Mouse (Mus musculus) CD8-positive naive resting alpha-beta T cell, adult 2 months (primary cell): ENCODE measurements around the gene Tmub2.

Source experiments
- DNase-seq, 2 experiments: peaks; one replicate each; pipeline ENCODE4 v3.0.0; 2022; ENCODE audit warnings: low read depth in 2 of 2, low spot score in 2 of 2

Gene Tmub2

DNA sequence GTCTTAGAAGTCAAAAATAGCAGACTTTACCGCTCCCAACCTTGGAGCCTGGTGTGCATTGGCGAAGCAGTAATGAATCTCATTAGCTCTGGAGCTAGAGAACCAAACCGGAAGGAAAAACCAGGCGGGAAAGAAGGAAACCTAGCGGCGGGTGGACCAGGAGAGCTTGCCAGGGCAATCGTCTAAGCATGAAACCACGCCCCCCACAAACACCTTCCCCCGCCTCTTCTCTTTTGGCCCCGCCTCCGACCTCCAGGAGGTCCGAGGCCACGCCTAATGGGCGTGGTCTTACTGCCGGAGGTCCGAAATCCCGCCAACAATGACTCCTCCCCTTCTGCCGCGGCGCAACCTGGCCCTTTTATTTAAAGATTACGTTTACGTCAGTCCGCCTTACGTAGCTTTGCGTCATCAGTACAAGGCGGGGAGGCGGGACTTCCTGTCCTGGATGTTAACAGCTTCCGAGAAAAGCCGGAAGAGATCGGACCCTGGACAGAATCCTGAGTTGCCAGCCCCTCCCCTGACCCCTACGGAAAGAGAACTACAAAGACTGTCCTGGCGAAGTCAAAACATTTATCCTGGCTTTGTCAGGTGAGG, at the start of gene Tmub2:
Gene Tmub2 (plus strand): TSS at position 431 of the 594 bp plus-strand sequence.
- DNase-seq = peak; percentile 90 to 93

- no peak for DNase-seq
Observed at GRCm38 (mm10) chr11:102236022-102236421, 48.7 kb upstream of the Tmub2 start.

DNA sequence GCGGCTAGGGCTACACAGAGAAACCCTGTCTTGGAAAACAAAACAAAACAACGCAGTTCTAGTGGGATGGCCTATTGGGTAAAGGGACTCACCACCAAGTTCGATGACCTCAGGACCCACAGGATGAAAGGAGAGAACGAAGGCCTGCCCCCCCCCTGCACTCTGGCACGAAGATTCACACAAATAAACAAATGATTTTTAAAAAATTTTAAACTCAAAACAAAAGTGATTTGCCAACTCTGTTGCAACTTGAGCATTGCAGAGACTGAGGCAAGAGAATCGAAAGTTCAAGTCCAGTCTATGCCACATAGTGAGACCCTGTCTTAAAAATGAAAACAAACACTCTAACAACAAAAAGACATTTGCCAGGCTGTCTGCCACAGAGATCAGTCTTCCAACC, 44.1 kb upstream of the Tmub2 start:
- no peak for DNase-seq

DNA sequence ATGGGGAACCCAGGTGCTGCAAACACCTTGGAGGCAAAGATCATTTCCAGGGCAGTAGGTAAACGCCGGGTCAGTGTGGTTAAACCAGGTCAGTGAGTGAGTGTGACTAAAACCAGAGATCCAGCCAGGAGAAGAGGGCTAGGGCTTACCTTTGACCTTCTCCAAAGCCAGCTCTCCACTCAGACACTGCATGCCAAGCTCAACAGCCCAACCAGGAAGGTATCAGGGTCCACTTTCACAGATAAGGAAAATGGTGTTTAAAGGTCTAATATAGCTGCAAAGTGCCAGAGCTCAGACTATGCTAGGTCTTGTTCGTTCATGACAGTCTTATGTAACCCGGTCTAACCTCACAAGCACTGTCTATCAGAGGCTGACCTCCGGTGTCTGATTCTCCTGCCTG, 43.5 kb upstream of the Tmub2 start:
- no peak for DNase-seq

- no peak for DNase-seq
Observed at GRCm38 (mm10) chr11:102241874-102242273, 42.9 kb upstream of the Tmub2 start.

- DNase-seq = peak in 1 of 2 experiments; percentile 16
Observed at GRCm38 (mm10) chr11:102244926-102245449, 39.7 kb upstream of the Tmub2 start.

DNA sequence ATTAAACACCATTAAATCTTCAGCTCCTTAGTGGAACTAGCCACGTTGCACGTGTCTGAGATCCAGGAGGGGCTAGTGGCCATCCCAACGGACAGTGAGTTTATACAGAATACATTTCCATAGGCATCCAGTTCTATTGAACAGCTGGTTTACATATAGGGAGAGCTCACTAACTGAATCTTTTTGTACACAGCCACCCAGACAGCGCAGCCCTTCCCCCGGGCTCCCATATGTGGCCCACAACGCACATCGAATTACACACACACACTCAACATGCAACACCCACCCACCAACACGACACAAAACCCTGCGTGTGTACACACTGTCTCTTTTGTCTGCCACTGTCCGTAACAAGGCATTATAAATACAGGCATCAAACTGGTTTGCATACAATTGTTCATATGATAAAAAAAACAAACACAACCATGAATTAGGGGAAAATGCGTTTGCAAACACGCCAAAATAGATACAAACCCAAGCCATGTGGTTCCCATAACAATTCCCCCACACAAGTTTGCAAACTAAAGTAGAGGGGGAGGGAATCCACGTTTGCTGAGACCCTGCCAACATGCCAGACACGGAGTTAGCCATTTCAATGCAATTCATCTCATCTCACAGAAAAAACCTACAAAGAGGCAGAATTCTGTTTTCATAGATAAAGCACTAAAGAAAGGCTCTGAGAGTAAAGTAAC, 39.0 kb upstream of the Tmub2 start:
- no peak for DNase-seq

GRCm38 (mm10) chr11:102246273-102246635, 38.5 kb upstream of the Tmub2 start:
- no peak for DNase-seq

GRCm38 (mm10) chr11:102246871-102247270, 37.9 kb upstream of the Tmub2 start:
- no peak for DNase-seq

DNA sequence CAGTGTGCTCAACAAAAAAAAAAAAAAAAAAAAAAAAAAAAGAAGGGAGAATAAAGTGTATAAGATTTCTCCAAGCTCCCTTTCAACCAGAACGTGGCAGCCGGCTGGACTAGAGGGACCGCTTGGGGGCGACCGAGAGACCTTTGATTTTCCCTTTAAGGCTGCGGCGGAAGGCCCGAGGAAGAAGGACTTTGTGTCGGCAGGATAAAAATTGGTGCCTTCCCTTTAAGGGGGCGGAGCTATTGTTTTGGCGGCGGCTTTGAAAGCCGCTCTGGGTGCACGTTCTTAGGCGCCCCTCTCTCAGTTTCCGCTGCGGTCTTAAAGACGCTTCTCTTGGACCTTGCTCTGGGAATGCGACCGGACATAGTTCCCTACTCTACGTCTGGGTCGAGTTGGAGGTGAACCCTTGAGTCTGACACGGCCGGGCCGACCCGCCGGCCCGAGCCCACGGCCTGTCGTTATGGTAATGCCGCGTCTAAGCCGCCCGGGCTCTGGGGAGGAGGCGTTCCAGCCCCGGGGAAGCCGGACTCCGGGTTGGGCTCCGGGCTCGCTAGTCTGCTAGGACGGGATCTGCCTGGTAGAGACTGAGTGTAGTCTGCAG, 36.0 kb upstream of the Tmub2 start, which contains the start of gene BC030867:
Gene BC030867 (plus strand): TSS at position 253 of the 601 bp plus-strand sequence.
- peak; percentile 92 to 96 for DNase-seq

GRCm38 (mm10) chr11:102249351-102250090, 35.2 kb upstream of the Tmub2 start:
- DNase-seq = no peak

DNA sequence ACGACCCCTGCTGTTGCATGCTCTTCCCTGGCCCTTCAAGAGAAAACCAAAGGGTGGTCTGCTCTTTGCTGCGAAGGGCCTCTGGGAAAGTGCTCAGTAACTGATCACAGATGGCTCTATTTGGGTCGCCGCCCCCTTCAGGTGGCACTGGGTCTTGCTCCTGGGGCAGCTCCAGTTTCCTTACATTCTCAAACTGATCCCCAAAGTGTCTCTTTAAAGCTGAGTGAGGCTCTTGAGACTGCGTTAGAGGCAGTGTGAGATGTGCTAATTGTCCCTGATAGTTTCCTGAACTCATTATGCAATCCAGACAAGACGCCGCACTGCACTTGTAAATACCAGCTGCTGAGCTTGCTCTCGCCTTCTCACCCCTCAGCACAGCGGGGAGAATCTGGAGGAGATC, 27.2 kb upstream of the Tmub2 start:
- no peak for DNase-seq

DNA sequence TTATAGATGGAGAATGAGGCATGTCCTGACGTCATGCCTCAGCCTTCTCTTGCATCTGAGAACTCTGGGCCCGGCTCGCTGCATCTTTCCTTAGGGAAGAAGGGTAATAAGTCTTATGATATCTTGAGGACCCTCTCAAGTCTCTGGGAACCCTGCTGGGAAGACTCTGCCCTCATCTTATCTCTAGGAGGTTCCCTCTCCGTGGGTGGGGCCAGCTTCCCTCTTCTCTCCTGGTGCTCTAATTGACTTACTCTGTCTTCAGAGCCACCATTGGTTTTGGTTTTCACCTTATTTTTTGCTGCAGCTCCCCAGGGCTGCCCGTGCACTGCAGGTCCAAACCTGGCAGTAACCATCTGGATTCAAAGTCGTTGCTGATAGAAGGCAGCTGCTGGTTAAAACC, 26.6 kb upstream of the Tmub2 start:
- DNase-seq = no peak

DNA sequence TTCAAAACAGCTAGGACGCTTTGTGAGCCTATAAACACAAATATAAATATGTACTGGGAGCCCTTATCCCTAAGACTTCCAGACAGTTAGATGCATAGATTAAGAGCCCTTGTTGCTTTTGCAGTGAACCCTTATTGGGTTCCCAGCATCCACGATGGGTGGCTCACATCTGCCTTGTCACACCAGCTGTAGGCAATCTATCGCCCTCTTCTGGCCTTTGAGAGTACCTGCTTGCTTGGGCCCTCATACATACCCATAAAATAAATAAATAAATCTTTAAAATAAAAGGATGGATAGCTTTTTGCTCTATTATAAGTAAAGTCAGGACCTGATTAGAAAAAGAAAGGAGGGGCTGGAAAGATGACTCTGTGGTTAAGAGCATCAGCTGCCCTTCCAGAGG, 26.2 kb upstream of the Tmub2 start:
- DNase-seq = no peak

- no peak for DNase-seq
Observed at GRCm38 (mm10) chr11:102263211-102263610, 21.5 kb upstream of the Tmub2 start.

DNA sequence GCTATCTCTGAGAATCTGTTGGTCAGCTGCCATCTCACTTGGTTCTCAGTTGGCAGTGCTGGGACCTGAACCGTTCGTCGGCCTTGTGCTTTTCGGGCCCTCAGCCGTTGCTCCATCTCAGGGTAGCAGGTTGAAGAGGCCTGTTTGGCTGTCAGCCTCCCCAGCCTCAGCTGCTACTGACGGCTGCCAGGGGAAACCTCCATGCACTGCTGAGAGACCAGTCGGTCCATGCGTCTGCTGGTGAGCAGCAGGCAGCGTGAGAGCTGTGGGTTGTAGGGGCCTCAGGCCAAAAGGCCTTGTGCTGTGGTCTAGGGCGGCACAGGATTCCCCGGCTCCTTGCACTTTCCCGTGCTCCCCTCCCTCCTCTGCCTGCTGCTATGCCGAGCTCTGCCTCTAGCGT, 18.9 kb upstream of the Tmub2 start:
- DNase-seq = no peak

- no peak for DNase-seq
Observed at GRCm38 (mm10) chr11:102266631-102267355, 17.9 kb upstream of the Tmub2 start.

DNA sequence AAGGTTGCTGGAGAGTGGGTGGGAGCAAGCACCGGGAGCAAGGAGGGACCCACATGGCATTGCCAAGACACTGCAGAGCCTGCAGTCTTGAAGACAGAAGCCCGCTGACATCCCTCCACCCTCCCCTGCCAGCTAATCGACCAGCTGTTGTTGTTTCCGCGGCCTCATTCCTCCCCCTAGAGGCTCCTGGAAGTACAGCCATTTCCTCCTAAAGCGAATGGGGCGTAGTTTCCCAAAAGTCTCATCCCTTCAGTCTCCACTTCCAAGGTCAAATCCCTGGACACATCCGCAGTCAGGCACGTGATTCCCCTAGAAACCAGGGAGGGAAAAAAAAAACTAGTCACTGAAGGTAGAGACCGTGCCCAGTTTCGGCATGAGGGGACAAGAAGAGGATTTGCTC, 17.3 kb upstream of the Tmub2 start:
- peak; percentile 22 to 37 for DNase-seq

DNA sequence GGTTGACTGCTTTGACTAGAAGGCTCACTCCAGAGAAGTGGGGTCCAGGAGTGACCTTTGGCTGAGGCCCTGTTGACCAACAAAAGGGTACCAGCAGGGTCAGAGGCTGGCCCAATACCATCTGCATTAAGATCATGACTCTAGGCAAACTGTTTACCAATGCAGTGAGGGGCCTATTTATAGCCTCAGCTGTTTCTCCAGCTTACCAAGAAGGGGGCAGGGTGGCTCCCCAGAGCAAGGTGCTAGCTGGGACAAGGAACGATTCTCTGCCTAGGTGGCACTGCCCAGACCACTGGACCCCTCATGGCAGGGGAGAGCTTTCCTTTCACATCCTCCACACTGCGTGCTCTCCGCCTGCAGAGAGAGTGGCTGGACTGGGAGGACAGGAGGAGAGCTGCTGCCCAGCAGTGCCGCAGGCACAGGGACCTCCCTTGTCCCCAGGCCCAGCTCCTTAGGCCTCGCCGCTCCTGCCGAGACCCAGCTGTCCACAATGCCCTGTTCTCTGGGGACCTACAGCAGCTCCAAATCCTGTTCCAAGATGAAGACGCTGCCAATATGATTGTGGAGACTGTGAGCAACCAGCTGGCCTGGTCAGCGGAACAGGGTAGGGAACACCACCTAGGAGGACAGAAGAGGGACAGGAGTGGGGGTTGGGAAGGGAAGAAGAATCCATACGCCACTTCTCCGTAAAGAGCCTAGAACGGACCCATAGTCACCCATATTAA, 16.0 kb upstream of the Tmub2 start, which contains the start of gene Asb16:
Gene Asb16 (plus strand): TSS at position 224 of the 725 bp plus-strand sequence.
- no peak for DNase-seq

DNA sequence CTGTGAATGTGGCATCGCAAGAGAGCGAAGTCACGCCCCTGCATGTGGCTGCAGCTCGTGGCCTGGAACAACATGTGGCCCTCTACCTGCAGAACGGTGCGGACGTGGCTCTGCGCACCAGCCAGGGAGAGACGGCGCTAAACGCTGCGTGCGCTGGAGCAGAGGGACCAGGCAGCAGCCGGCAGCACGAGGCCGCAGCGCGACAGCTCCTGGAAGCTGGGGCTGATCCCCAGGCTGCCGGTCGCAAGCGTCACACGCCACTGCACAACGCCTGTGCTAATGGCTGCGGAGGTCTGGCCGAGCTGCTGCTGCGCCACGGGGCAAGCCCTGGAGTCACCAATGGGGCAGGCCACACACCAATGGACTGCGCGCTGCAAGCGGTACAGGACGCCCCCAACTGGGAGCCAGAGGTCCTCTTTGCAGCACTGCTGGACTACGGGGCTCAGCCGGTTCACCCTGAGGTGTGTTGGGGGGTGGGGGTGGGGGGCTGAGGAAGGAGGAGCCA, 8.3 kb upstream of the Tmub2 start:
- no peak for DNase-seq
